Mouse (Mus musculus): Measurements from ENCODE around the gene Pld2. TPM values are rescaled to one million over a fixed set of nuclear protein-coding genes. Genes with fewer than 3 reads are reported as not detected.

Gene Pld2
- 5.2 and 6.5 TPM in 2 replicates for polyA plus RNA-seq (2015; fragmentation: Nextera tagmentation; extraction: Ambion mirVana)

DNA sequence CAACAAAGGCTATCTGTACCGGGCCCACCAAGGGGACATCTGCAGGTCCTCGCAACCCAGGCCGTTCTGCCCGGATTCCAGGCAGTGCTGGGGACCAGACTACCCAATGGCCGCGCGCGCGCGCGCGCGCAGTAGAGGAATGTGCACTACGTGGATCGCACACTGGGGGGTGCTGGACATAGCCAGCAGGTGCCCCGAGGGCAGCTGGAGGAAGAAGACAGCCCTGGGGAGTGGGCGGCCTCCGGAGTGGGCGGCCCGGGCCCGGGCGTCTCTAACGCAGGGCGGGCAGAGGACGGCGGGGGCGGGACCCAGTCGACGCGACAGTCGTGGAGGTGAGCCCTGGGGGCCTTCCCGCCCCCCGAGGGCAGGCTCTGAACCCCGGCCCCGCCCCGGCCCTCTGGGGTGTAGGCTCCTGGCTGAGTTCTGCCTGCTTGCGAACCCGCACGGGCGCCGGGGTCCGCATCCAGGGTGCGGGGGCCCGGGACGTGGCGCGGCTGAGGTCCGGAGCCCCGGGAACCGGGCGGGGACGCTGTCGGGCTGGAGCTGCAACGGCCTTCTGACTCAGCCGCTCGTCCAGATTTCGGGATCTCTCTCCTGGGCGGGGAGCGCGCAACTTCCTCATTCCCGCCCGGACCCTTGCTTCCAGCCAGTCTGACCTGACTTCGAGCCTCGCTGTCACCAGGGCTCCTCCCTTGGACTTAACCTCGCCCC is at the start of gene Pld2:
Gene Pld2 (plus strand): TSS at position 188 of the 711 bp plus-strand sequence.
- Histone ChIP-seq H3K27ac (no peak within 1 kb of the TSS), H3K36me3 (no peaks in the 10 kb centered on the region), H3K9ac (replicated peaks) (peak within 1 kb of the TSS; percentile 66), H3K4me3 (replicated peaks) (peak within 1 kb of the TSS; percentile 54), H3K27me3 (peaks cover 37% of the 10 kb centered on the region), H3K4me2 (replicated peaks) (peak within 1 kb of the TSS; percentile 77), H3K4me1 (replicated peaks) (peaks cover 10% of the 10 kb centered on the region), H3K9me3 (no peaks in the 10 kb centered on the region)
- ATAC-seq = peak; percentile 91
- under 1% methylated on average over 64 of the region's 65 CpGs for WGBS

- no peak overlapping the region for H3K4me2 ChIP-seq (replicated peaks)
- no peak overlapping the region for H3K27ac ChIP-seq
- no peak overlapping the region for H3K9ac ChIP-seq (replicated peaks)
- H3K9me3 ChIP-seq = no peaks in the 10 kb centered on the region
- WGBS = 66% methylated on average over 14 of the region's 14 CpGs
- H3K36me3 ChIP-seq = no peaks in the 10 kb centered on the region
- no peaks in the 10 kb centered on the region for H3K4me1 ChIP-seq (replicated peaks)
- no peaks in the 10 kb centered on the region for H3K27me3 ChIP-seq
- no peak overlapping the region for H3K4me3 ChIP-seq (replicated peaks)
- no peak for ATAC-seq
Observed at GRCm38 (mm10) chr11:70499566-70500475, 40.0 kb upstream of the Pld2 start.

DNA sequence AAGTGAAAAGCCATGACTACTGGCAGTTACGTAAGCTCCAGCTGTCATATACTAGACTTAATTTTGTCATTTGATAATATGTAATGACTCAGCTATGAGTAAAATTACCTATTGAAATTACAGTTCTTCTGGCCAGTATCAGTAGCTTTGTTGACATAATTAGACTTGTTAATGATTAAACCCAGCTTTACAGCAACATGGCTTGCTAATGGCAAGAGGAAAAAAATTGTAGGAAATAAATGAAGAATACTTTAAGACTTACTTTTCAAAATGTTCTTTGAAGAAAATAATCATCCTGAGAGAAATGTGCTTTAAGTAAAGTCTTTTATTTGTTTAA is 39.4 kb upstream of the Pld2 start:
- Histone ChIP-seq H3K4me1 (replicated peaks) (no peaks in the 10 kb centered on the region), H3K9ac (replicated peaks) (no peak overlapping the region), H3K27me3 (no peaks in the 10 kb centered on the region), H3K4me2 (replicated peaks) (no peak overlapping the region), H3K36me3 (no peaks in the 10 kb centered on the region), H3K27ac (no peak overlapping the region), H3K4me3 (replicated peaks) (no peak overlapping the region), H3K9me3 (no peaks in the 10 kb centered on the region)
- no peak for ATAC-seq
- 95% methylated on average over 1 of the region's 1 CpGs for WGBS

DNA sequence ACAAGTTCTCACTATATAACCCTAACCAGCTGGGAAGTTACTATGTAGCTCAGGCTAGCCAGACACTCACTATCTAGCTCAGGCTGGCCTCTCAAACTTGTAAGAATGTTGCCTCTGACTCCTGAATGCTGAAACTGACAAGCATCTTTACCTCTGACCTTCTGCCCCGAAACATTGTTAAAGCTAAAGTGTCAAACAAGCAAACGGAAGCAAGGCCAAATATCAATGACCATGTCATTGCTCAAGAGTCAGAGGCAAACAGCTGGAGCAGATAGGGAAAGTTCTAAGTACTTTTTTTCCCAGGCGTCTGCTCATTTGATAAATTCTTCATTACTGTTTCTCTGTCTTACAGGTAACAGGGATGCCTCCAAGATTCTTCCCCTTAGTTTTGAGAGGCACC is 37.8 kb upstream of the Pld2 start:
- WGBS = 82% methylated on average over 3 of the region's 3 CpGs
- H3K27me3 ChIP-seq = no peaks in the 10 kb centered on the region

DNA sequence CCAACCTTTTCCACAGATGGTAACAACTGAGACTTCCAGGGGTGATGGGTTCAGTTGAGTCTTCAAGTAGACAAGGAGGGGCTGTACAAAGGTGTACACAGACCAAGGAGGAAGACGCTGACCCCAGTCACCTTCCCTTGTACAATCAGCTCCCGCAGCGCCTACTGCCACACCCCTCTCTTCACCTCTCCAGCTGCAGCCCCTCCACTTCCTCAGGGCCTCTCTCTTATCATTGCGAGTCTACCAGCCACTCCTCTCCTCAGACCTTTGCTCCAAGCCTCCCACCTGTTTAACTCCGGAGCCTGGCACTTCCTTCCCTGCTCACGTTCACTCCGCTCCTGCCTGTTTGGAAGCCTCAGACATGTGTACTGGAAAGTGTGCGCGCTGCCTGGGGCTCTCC is 34.9 kb upstream of the Pld2 start, which contains the start of gene Tm4sf5:
Gene Tm4sf5 (plus strand): TSS at position 275 of the 400 bp plus-strand sequence.
- 85% methylated on average over 9 of the region's 9 CpGs for WGBS
- Histone ChIP-seq H3K4me1 (replicated peaks) (peaks cover 4% of the 10 kb centered on the region), H3K4me3 (replicated peaks) (no peak within 1 kb of the TSS), H3K27ac (no peak within 1 kb of the TSS), H3K9ac (replicated peaks) (no peak within 1 kb of the TSS), H3K9me3 (no peaks in the 10 kb centered on the region), H3K36me3 (no peaks in the 10 kb centered on the region), H3K27me3 (no peaks in the 10 kb centered on the region; the same call in 1 of the 2 replicates), H3K4me2 (replicated peaks) (no peak within 1 kb of the TSS)
- no peak for ATAC-seq

More for the DNA sequence above, 37.8 kb upstream of the Pld2 start:
- H3K9ac ChIP-seq (replicated peaks) = no peak overlapping the region
- no peaks in the 10 kb centered on the region for H3K36me3 ChIP-seq
- H3K27ac ChIP-seq = no peak overlapping the region
- no peak for ATAC-seq
- no peak overlapping the region for H3K4me3 ChIP-seq (replicated peaks)
- H3K4me1 ChIP-seq (replicated peaks) = no peaks in the 10 kb centered on the region
- H3K9me3 ChIP-seq = no peaks in the 10 kb centered on the region
- H3K4me2 ChIP-seq (replicated peaks) = no peak overlapping the region

GRCm38 (mm10) chr11:70506385-70506784 is 33.5 kb upstream of the Pld2 start:
- ATAC-seq = no peak
- H3K36me3 ChIP-seq = no peaks in the 10 kb centered on the region
- no peaks in the 10 kb centered on the region; the same call in 1 of the 2 replicates for H3K27me3 ChIP-seq
- WGBS = 38% methylated on average over 4 of the region's 4 CpGs
- no peak overlapping the region for H3K4me2 ChIP-seq (replicated peaks)
- peaks cover 4% of the 10 kb centered on the region for H3K4me1 ChIP-seq (replicated peaks)
- no peak overlapping the region for H3K27ac ChIP-seq
- no peaks in the 10 kb centered on the region for H3K9me3 ChIP-seq
- no peak overlapping the region for H3K9ac ChIP-seq (replicated peaks)
- H3K4me3 ChIP-seq (replicated peaks) = no peak overlapping the region

DNA sequence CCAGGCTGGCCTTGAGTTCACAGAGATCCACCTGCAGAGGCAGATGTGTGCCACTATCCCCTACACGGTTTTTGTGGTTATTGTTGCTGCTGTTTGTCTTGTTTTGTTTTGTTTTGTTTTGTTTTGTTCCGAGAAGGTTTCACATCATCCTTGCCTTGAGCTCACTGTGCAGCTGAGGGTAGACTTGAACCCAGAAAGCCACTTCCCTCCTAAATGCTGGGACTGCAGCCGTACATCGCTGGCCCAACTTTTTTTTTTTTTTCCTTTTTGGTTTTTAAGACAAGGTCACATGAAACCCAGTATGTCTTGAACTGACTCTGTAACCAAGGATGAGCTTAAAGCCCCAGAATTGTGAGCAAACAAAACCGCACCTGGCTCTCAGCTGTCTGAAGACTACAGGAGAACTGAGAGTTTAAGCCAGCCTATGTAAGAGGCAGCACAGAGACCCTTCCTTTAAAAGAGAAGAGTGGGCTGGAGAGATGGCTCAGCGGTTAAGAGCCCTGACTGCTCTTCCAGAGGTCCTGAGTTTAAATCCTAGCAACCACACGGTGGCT is 32.8 kb upstream of the Pld2 start:
- Histone ChIP-seq H3K9ac (replicated peaks) (no peak overlapping the region), H3K4me3 (replicated peaks) (no peak overlapping the region), H3K27ac (no peak overlapping the region), H3K9me3 (no peaks in the 10 kb centered on the region), H3K36me3 (no peaks in the 10 kb centered on the region), H3K27me3 (no peaks in the 10 kb centered on the region; the same call in 1 of the 2 replicates), H3K4me2 (replicated peaks) (no peak overlapping the region), H3K4me1 (replicated peaks) (peaks cover 4% of the 10 kb centered on the region)
- ATAC-seq = no peak
- 76% methylated on average over 7 of the region's 7 CpGs for WGBS

GRCm38 (mm10) chr11:70509753-70510564 is 29.9 kb upstream of the Pld2 start:
- Histone ChIP-seq H3K9ac (replicated peaks) (no peak overlapping the region), H3K4me2 (replicated peaks) (peak overlapping the region; percentile 43), H3K27ac (no peak overlapping the region), H3K36me3 (no peaks in the 10 kb centered on the region), H3K4me3 (replicated peaks) (no peak overlapping the region), H3K4me1 (replicated peaks) (peaks cover 4% of the 10 kb centered on the region), H3K9me3 (no peaks in the 10 kb centered on the region), H3K27me3 (no peaks in the 10 kb centered on the region; the same call in 1 of the 2 replicates)
- WGBS = 7% methylated on average over 19 of the region's 19 CpGs
- ATAC-seq = peak; percentile 66; the same call in 1 of the 2 replicates

GRCm38 (mm10) chr11:70511242-70511641 is 28.6 kb upstream of the Pld2 start:
- peaks cover 4% of the 10 kb centered on the region for H3K4me1 ChIP-seq (replicated peaks)
- ATAC-seq = no peak
- H3K9ac ChIP-seq (replicated peaks) = no peak overlapping the region
- H3K27me3 ChIP-seq = no peaks in the 10 kb centered on the region; the same call in 1 of the 2 replicates
- H3K36me3 ChIP-seq = no peaks in the 10 kb centered on the region
- no peaks in the 10 kb centered on the region for H3K9me3 ChIP-seq
- H3K4me3 ChIP-seq (replicated peaks) = no peak overlapping the region
- no peak overlapping the region for H3K27ac ChIP-seq
- H3K4me2 ChIP-seq (replicated peaks) = no peak overlapping the region
- 82% methylated on average over 2 of the region's 2 CpGs for WGBS

DNA sequence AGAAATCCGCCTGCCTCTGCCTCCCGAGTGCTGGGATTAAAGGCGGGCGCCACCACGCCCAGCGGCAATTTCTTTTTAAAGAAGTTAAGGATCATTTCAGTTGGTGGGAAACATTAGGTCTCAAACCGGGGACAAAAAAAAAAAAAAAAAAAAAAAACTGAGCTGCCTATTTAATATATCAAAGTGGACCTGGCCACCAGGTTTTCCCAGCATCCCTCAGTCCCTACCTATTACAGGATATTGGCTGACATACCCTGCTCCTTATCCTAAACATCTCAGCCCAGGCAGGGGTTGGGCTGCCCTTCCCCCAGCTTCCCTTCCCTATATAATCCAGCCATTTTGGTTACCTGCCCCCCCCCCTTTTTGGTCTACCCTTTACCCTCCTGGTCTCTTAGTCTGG is 28.0 kb upstream of the Pld2 start:
- WGBS = 86% methylated on average over 7 of the region's 7 CpGs
- H3K27me3 ChIP-seq = no peaks in the 10 kb centered on the region; the same call in 1 of the 2 replicates
- no peak overlapping the region for H3K4me3 ChIP-seq (replicated peaks)
- peaks cover 4% of the 10 kb centered on the region for H3K4me1 ChIP-seq (replicated peaks)
- no peaks in the 10 kb centered on the region for H3K36me3 ChIP-seq
- no peak overlapping the region for H3K9ac ChIP-seq (replicated peaks)
- no peak overlapping the region for H3K4me2 ChIP-seq (replicated peaks)
- no peak for ATAC-seq
- no peaks in the 10 kb centered on the region for H3K9me3 ChIP-seq
- no peak overlapping the region for H3K27ac ChIP-seq

DNA sequence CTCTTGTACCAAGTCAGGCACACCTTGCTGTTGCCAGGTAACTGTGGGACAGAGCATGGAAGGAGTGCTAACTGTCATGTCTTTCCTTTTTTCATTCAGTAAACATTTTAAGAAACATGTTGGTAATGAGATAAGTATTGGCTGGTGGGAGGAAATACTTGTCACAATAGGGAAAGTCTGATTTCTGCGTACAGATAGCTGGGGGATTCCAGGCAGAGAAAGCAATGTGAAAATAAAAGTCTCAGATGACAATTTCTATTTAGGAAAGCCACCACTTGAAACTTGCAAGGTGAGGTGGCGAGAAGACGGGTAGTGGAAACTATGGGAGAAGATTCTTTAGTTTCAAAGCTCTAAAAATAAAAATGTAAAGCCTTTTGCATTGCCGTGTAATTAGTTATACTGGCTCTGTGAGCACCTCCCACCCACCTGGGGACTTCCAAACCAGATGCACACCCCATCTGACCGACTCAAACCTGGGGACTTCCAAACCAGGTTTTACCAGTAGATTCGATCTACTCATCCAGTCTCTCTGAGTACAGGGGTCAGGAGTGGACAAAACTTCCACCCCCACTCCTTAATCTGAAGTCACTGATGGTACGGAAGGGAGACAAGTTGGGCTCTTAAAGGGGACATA is 27.0 kb upstream of the Pld2 start:
- H3K36me3 ChIP-seq = no peaks in the 10 kb centered on the region
- peaks cover 4% of the 10 kb centered on the region for H3K4me1 ChIP-seq (replicated peaks)
- H3K4me3 ChIP-seq (replicated peaks) = no peak overlapping the region
- WGBS = 81% methylated on average over 7 of the region's 7 CpGs
- no peaks in the 10 kb centered on the region; the same call in 1 of the 2 replicates for H3K27me3 ChIP-seq
- no peak overlapping the region for H3K27ac ChIP-seq
- H3K9ac ChIP-seq (replicated peaks) = no peak overlapping the region
- no peaks in the 10 kb centered on the region for H3K9me3 ChIP-seq
- no peak overlapping the region for H3K4me2 ChIP-seq (replicated peaks)
- no peak for ATAC-seq

All from midbrain, embryonic 13.5 days (tissue).